In the genomic region with DNA sequence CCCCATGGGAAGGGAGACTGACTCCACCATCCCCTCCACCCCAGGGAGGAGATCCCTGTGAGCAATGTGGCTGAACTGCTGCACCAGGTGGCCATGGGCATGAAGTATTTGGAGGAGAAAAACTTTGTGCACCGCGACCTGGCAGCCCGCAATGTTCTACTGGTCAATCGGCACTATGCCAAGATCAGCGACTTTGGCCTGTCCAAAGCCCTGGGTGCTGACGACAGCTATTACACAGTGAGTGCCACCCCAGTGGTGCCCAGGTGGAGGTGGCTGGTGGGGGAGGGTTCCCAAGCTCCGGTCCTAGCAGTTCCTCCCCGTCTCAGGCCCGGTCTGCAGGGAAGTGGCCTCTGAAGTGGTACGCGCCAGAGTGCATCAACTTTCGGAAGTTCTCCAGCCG, we compare ENCODE assay signal across 26 mouse cellular contexts. TPM values are rescaled to one million over a fixed set of nuclear protein-coding genes. Genes with fewer than 3 reads are reported as not detected.
DNase-seq lines count a peak whose midpoint lies in the region; ATAC-seq lines count a peak whose summit lies in the region.
"Had no signal": no experiment of that assay in that cellular context is flagged by ENCODE, and none has a peak within 500 bp of the region (broad histone marks: within the 10 kb centered on the region; RNA-seq: fewer than 3 reads in every experiment).

No protein-coding gene starts in this region.

- H3K4me2 ChIP-seq in kidney, embryonic 16.5 days (replicated peaks; ENCODE audit: low read depth, low read length): no peak overlapping the region
- no peak overlapping the region for H3K4me2 ChIP-seq in intestine, embryonic 16.5 days (ENCODE audit: low read depth, low read length)
- H3K4me2 ChIP-seq: embryonic facial prominence, embryonic 12.5 days; embryonic facial prominence, embryonic 15.5 days; heart, embryonic 13.5 days; hindbrain, embryonic 14.5 days had no signal

- 81% methylated on average over 13 of the region's 13 CpGs for WGBS in kidney, embryonic 16.5 days
- 85% methylated on average over 13 of the region's 13 CpGs for WGBS in intestine, embryonic 16.5 days

- H3K36me3 ChIP-seq in kidney, embryonic 16.5 days (ENCODE audit: insufficient read depth, low read length): no peaks in the 10 kb centered on the region
- H3K36me3 ChIP-seq in intestine, embryonic 16.5 days (ENCODE audit: control insufficient read depth, insufficient read depth, low read length): no peaks in the 10 kb centered on the region
- H3K36me3 ChIP-seq: embryonic facial prominence, embryonic 12.5 days; embryonic facial prominence, embryonic 15.5 days; heart, embryonic 10.5 days; heart, embryonic 13.5 days had no signal

- no peak overlapping the region for H3K27ac ChIP-seq in kidney, embryonic 16.5 days (ENCODE audit: low read length)
- no peak overlapping the region for H3K27ac ChIP-seq in intestine, embryonic 16.5 days (ENCODE audit: low read length)
- H3K27ac ChIP-seq: embryonic facial prominence, embryonic 12.5 days; embryonic facial prominence, embryonic 15.5 days; heart, adult 2 months; heart, embryonic 10.5 days; heart, embryonic 13.5 days; hindbrain, embryonic 14.5 days had no signal

- peak; percentile 11 for DNase-seq in adrenal gland, adult 2 months
- no peak for DNase-seq in adrenal gland, adult (ENCODE audit: inconsistent age in 2 of 2, low spot score in 1 of 2)
- peak; percentile 13 for DNase-seq in kidney, adult 18-20 months
- no peak for DNase-seq in kidney, postnatal 10 days
- DNase-seq in kidney, adult 9 months: peak; percentile 56
- DNase-seq in kidney, postnatal 36 days: peak; percentile 45 to 73
- DNase-seq: adrenal gland, postnatal 14 days; cerebellum, adult 11 months; cerebellum, adult 2 months; cerebellum, adult 9-11 months; cerebellum, postnatal 25 days; forebrain, postnatal 0 days; gastrocnemius, postnatal 25 days; heart, adult 2 months; heart, postnatal 14 days; heart, postnatal 4 days had no signal

- H3K27me3 ChIP-seq in kidney, embryonic 16.5 days (ENCODE audit: insufficient read depth, low read length): no peaks in the 10 kb centered on the region
- no peaks in the 10 kb centered on the region for H3K27me3 ChIP-seq in intestine, embryonic 16.5 days (replicated peaks; ENCODE audit: control insufficient read depth, insufficient read depth, low read length)
- H3K27me3 ChIP-seq: embryonic facial prominence, embryonic 15.5 days had no signal

- H3K9ac ChIP-seq in kidney, embryonic 16.5 days (replicated peaks; ENCODE audit: low read length): no peak overlapping the region
- H3K9ac ChIP-seq in intestine, embryonic 16.5 days (ENCODE audit: low read depth, low read length): no peak overlapping the region
- H3K9ac ChIP-seq: embryonic facial prominence, embryonic 12.5 days; embryonic facial prominence, embryonic 15.5 days; forebrain, postnatal 0 days; heart, embryonic 13.5 days; hindbrain, embryonic 14.5 days had no signal

- no peaks in the 10 kb centered on the region for H3K4me1 ChIP-seq in kidney, embryonic 16.5 days (ENCODE audit: insufficient read depth, low read length)
- H3K4me1 ChIP-seq in intestine, embryonic 16.5 days (ENCODE audit: control insufficient read depth, insufficient read depth, low read length): 0 out of 2 replicates have a peak, but pooled peaks cover 6% of the 10 kb centered on the region
- H3K4me1 ChIP-seq: embryonic facial prominence, embryonic 12.5 days had no signal

- ATAC-seq in kidney, embryonic 16.5 days (ENCODE audit: low FRiP score, low TSS enrichment): no peak
- no peak for ATAC-seq in intestine, embryonic 16.5 days
- ATAC-seq: activated CD4-positive, CD25-positive, alpha-beta regulatory T cell, adult 4 months; forebrain, embryonic 14.5 days; forebrain, postnatal 0 days had no signal

- no peak overlapping the region for H3K4me3 ChIP-seq in kidney, embryonic 16.5 days (ENCODE audit: low read length)
- no peak overlapping the region for H3K4me3 ChIP-seq in intestine, embryonic 16.5 days (ENCODE audit: low read length)
- H3K4me3 ChIP-seq: embryonic facial prominence, embryonic 12.5 days; embryonic facial prominence, embryonic 15.5 days; heart, adult 2 months; heart, embryonic 10.5 days; heart, embryonic 13.5 days had no signal

- H3K9me3 ChIP-seq in kidney, embryonic 16.5 days (ENCODE audit: low read length): no peaks in the 10 kb centered on the region
- no peaks in the 10 kb centered on the region for H3K9me3 ChIP-seq in intestine, embryonic 16.5 days (ENCODE audit: control insufficient read depth, low read length)
- H3K9me3 ChIP-seq: embryonic facial prominence, embryonic 12.5 days; embryonic facial prominence, embryonic 15.5 days; heart, embryonic 10.5 days; heart, embryonic 13.5 days had no signal

RNA-seq across cellular contexts. Expression of a gene that starts 19.2 kb away (rescaled TPM):
- under 1 TPM; 0.29 to 0.90 TPM for total RNA-seq in adrenal gland, adult 2 months (2021)
- 2.1 and 3.3 TPM in 2 replicates for polyA plus RNA-seq in adrenal gland, adult 2 months (2012; rRNA removed)
- 0.28 and 0.54 TPM in 2 replicates for polyA plus RNA-seq in kidney, embryonic 16.5 days (2015; fragmentation: Nextera tagmentation; extraction: Ambion mirVana)
- polyA plus RNA-seq in intestine, embryonic 16.5 days (2015; fragmentation: Nextera tagmentation; extraction: Ambion mirVana): 0.72 and 1.0 TPM in 2 replicates
- total RNA-seq: granulocyte monocyte progenitor cell, adult 5-6 weeks had no signal

Comparison
In these comparisons a context has a peak if more than half of its experiments do, and no peak if none do; other contexts are left out.
1. DNase-seq: peak in adrenal gland, adult 2 months (single experiment), kidney, adult 18-20 months (single experiment), kidney, adult 9 months (single experiment) and kidney, postnatal 36 days (2 of 2); none in adrenal gland, adult (0 of 2) and kidney, postnatal 10 days (single experiment).